Mouse (Mus musculus): ENCODE data around the gene Hist1h2bb. TPM values are rescaled to one million over a fixed set of nuclear protein-coding genes. Genes with fewer than 3 reads are reported as not detected.

Gene Hist1h2bb
- polyA plus RNA-seq, 1 experiment = not detected

DNA sequence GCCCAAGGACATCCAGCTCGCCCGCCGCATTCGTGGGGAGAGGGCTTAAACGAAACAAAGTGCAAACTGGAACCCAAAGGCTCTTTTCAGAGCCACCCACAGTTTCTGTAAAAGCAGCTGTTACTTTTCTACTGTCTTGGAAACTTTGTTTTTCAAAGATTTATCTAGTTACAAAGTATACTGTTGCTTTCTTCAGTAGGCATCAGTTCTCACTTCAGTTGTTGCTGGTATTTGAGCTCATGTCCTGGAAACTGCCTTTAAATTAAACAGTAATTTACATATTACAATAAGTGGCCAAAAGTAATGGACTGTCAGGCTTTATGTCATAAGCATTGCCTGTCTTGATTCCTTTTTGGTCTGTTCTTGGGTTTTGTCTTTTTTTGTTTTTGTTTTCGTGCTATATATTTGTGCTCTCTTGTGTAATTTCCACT lies 6.2 kb downstream of the Hist1h2bb start:
- Histone ChIP-seq H3K4me3 (ENCODE audit: insufficient read depth, low read depth, low read length) (no peak overlapping the region), H3K27ac (ENCODE audit: insufficient read depth, low read depth, low read length) (no peak overlapping the region), H3K4me1 (ENCODE audit: control insufficient read depth, insufficient read depth, low read length) (peaks cover 5% of the 10 kb centered on the region; the same call in 1 of the 2 replicates)
- 14% methylated on average over 6 of the region's 6 CpGs for WGBS
- TF ChIP-seq CTCF (IDR thresholded peaks at IDR 0.05; ENCODE audit: insufficient read depth, low read depth, low read length) = no peak
- no peak for TF ChIP-seq POLR2A (IDR thresholded peaks at IDR 0.05; ENCODE audit: insufficient read depth, low read depth, low read length)

DNA sequence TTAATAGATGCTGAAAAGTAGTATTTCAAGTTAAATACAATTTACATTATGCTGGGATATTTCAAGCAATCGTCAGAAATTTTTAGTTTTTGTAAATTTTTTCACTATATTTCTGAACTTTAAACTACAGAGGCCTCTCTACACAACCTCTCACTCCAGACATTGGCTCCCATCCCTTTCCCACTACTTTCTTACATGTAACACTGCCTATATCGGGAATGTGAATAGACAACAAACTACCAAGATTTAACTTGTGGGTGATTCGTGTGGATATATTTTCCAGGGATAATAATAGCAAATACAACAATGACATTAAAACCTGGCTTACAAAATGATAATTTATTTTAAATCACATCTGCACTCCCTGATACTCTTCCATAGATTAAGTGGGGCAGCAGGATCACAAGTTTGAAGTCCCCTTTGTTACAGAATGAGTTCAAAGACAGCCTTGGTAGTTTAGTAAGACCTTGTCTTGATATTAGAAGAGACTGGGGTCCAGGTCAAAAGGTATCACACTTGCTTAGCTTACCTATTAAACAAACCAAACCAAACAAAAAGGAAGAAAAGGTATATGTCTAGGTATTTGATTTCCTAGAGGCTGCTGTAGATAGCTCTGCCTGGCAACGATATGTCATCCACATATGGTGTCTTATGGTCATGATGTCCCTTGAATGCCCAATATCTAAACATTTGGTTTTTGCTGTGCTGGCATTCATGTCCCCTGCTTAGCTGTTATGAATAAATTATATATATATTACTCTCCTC lies 7.0 kb downstream of the Hist1h2bb start:
- Histone ChIP-seq H3K4me1 (ENCODE audit: control insufficient read depth, insufficient read depth, low read length) (peaks cover 5% of the 10 kb centered on the region; the same call in 1 of the 2 replicates), H3K27ac (ENCODE audit: insufficient read depth, low read depth, low read length) (no peak overlapping the region), H3K4me3 (ENCODE audit: insufficient read depth, low read depth, low read length) (no peak overlapping the region)
- TF ChIP-seq CTCF (IDR thresholded peaks at IDR 0.05; ENCODE audit: insufficient read depth, low read depth, low read length) = no peak
- TF ChIP-seq POLR2A (IDR thresholded peaks at IDR 0.05; ENCODE audit: insufficient read depth, low read depth, low read length) = no peak
- whole genome bisulfite sequencing = 56% methylated on average over 4 of the region's 4 CpGs

DNA sequence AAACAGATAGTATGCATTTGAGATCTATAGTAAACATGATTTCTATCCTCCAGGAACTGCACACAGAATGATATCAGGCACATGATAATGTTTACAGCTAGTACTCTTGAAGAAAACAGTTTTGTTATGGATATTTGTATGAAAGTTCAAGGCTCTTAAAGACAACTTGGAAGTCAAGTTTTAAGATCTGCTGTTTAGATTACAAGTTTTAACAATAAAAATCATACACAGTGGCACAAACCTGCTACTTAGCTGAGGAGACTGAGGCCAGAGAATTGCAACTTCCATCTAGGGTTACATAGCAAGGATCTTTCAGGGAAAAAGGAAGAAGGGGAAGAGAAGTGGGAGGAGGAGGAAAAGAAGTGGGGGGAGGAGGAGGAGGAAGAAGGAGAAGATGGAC lies 8.5 kb downstream of the Hist1h2bb start:
- TF ChIP-seq CTCF (IDR thresholded peaks at IDR 0.05; ENCODE audit: insufficient read depth, low read depth, low read length) (no peak), POLR2A (IDR thresholded peaks at IDR 0.05; ENCODE audit: insufficient read depth, low read depth, low read length) (no peak)
- no peak overlapping the region for H3K4me3 ChIP-seq (ENCODE audit: insufficient read depth, low read depth, low read length)
- H3K27ac ChIP-seq (ENCODE audit: insufficient read depth, low read depth, low read length) = no peak overlapping the region
- peaks cover 5% of the 10 kb centered on the region; the same call in 1 of the 2 replicates for H3K4me1 ChIP-seq (ENCODE audit: control insufficient read depth, insufficient read depth, low read length)

DNA sequence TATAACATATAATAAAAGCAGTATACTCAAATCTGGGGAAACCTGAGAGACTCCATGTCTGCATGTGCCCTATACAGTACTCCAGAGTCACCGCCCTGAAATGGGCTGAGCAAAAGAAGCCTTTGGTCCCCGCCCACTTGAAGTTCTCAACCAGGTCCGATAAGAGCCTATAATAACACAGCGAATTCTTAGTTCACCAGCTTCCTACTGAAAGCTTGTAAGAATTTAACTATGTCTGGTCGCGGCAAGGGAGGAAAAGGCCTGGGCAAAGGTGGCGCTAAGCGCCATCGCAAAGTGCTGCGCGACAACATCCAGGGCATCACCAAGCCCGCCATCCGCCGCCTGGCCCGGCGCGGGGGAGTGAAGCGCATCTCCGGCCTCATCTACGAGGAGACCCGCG lies 10.3 kb downstream of the Hist1h2bb start, which contains the start of gene Hist1h4b:
Hist1h4b (plus strand) TSS at position 224 of the 400 bp plus-strand sequence.
- under 1% methylated on average over 19 of the region's 22 CpGs for WGBS
- peaks cover 5% of the 10 kb centered on the region; the same call in 1 of the 2 replicates for H3K4me1 ChIP-seq (ENCODE audit: control insufficient read depth, insufficient read depth, low read length)
- H3K4me3 ChIP-seq (ENCODE audit: insufficient read depth, low read depth, low read length) = peak within 1 kb of the TSS; percentile 48
- no peak for TF ChIP-seq CTCF (IDR thresholded peaks at IDR 0.05; ENCODE audit: insufficient read depth, low read depth, low read length)
- TF ChIP-seq POLR2A (IDR thresholded peaks at IDR 0.05; ENCODE audit: insufficient read depth, low read depth, low read length) = peak; percentile 63
- peak within 1 kb of the TSS; percentile 86 for H3K27ac ChIP-seq (ENCODE audit: insufficient read depth, low read depth, low read length)

GRCm38 (mm10) chr13:23757211-23757773 lies 10.8 kb downstream of the Hist1h2bb start:
- WGBS = 3% methylated on average over 18 of the region's 23 CpGs
- H3K4me3 ChIP-seq (ENCODE audit: insufficient read depth, low read depth, low read length) = peak overlapping the region; percentile 48
- H3K27ac ChIP-seq (ENCODE audit: insufficient read depth, low read depth, low read length) = peak overlapping the region; percentile 86
- TF ChIP-seq POLR2A (IDR thresholded peaks at IDR 0.05; ENCODE audit: insufficient read depth, low read depth, low read length) (no peak), CTCF (IDR thresholded peaks at IDR 0.05; ENCODE audit: insufficient read depth, low read depth, low read length) (no peak)
- H3K4me1 ChIP-seq (ENCODE audit: control insufficient read depth, insufficient read depth, low read length) = peaks cover 2% of the 10 kb centered on the region; the same call in 1 of the 2 replicates

- 43% methylated on average over 3 of the region's 3 CpGs for WGBS
- Histone ChIP-seq H3K4me3 (ENCODE audit: insufficient read depth, low read depth, low read length) (no peak overlapping the region), H3K4me1 (ENCODE audit: control insufficient read depth, insufficient read depth, low read length) (no peaks in the 10 kb centered on the region; the same call in 1 of the 2 replicates), H3K27ac (ENCODE audit: insufficient read depth, low read depth, low read length) (no peak overlapping the region)
- no peak for TF ChIP-seq POLR2A (IDR thresholded peaks at IDR 0.05; ENCODE audit: insufficient read depth, low read depth, low read length)
- no peak for TF ChIP-seq CTCF (IDR thresholded peaks at IDR 0.05; ENCODE audit: insufficient read depth, low read depth, low read length)
These were observed 11.4 kb downstream of the Hist1h2bb start for GRCm38 (mm10) chr13:23757921-23758320.

GRCm38 (mm10) chr13:23759251-23759771 lies 12.8 kb downstream of the Hist1h2bb start:
- Histone ChIP-seq H3K27ac (ENCODE audit: insufficient read depth, low read depth, low read length) (no peak overlapping the region), H3K4me1 (ENCODE audit: control insufficient read depth, insufficient read depth, low read length) (peaks cover 3% of the 10 kb centered on the region; the same call in 1 of the 2 replicates), H3K4me3 (ENCODE audit: insufficient read depth, low read depth, low read length) (no peak overlapping the region)
- 77% methylated on average over 3 of the region's 3 CpGs for WGBS
- no peak for TF ChIP-seq POLR2A (IDR thresholded peaks at IDR 0.05; ENCODE audit: insufficient read depth, low read depth, low read length)
- TF ChIP-seq CTCF (IDR thresholded peaks at IDR 0.05; ENCODE audit: insufficient read depth, low read depth, low read length) = no peak

DNA sequence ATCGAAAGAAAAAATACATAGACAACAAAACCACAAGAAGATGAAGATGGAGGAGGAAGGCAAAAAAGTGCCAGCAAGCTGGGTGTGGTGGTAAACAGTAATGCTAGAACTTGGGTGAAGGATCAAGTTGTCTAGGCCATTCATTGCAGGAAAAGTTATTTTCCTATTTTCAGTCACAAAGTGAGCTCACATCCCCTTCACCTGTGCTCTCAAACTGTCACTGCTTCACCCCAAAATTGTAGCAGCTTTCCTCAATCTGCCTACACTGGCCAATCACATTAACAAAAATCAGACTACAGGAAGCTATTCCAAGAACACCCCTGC lies 13.3 kb downstream of the Hist1h2bb start:
- Histone ChIP-seq H3K4me3 (ENCODE audit: insufficient read depth, low read depth, low read length) (no peak overlapping the region), H3K27ac (ENCODE audit: insufficient read depth, low read depth, low read length) (0 out of 2 replicates have a peak overlapping the region, but pooled peaks have one; percentile 18), H3K4me1 (ENCODE audit: control insufficient read depth, insufficient read depth, low read length) (peaks cover 3% of the 10 kb centered on the region; the same call in 1 of the 2 replicates)
- no peak for TF ChIP-seq CTCF (IDR thresholded peaks at IDR 0.05; ENCODE audit: insufficient read depth, low read depth, low read length)
- no peak for TF ChIP-seq POLR2A (IDR thresholded peaks at IDR 0.05; ENCODE audit: insufficient read depth, low read depth, low read length)
- 83% methylated on average over 1 of the region's 1 CpGs for WGBS

Data from olfactory bulb, adult 2 months (tissue).